Mouse (Mus musculus) heart, adult 10 weeks (tissue): Measurements from ENCODE around the gene Cib4. TPM values are rescaled to one million over a fixed set of nuclear protein-coding genes. Genes with fewer than 3 reads are reported as not detected.

Experiments
- polyA plus RNA-seq: library from polyadenylated mRNA; stranded (reverse); fragments of 350-450 nt; fragmentation: Illumina TruSeq; extraction: RNeasy Lipid Tissue Mini Kit (QIAGEN cat#74804); gene quantifications from one replicate; pipeline ENCODE4 v1.2.3, GENCODE M21; 2014; ENCODE audit warnings: low read depth, low replicate concordance

Cib4 gene
- not detected for polyA plus RNA-seq

DNA sequence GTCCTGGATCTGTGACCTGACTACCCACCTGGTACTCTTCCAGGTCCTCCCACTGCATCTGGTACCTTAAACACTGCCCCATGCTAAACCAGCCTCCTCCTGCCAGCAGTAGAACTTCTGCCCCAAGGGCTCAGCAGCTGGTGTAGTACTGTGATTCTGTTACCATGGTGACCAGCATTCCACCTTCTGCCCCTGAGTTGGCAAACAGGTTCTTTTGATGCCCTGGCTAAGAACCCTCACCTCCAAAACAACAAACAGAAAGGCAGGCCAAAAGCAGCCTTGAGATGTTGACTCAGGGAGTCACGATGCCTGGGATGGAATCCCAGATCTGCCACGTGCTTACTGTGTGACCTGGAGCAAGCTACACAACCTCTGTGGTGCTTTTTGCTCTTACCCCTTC, at the start of gene Cib4:
Gene Cib4 (minus strand): TSS at position 139 of the 400 bp plus-strand sequence.

DNA sequence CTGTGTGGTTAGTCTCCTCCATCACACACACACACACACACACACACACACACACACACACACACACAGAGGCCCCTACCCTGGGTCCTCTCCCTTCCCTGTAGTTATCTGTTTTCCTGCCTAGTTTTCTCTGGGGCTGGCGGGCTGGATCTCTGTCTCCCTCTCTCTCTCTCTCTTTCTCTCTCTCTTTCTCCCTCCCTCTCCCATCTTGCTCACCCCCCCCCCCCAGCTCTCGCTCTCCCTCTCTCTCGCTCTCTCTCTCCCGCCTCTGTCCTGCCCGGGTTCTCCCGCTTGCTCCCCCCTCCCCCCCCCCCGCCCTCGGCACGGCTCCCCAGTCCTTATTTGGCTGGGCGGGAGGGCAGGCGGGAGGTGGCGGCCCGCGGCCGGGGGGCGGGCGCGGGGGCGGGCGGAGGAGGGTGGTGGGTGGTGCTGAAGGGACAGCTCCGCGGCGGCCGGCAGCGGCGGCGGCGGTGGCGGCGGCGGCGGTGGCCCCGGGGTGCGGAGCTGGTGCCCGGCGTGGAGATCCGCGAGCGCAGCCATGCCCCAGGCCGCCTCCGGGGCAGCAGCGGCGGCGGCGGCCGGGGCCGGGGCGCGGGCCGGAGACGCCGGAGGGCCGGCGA, 42.2 kb upstream of the Cib4 start, which contains the start of gene Kcnk3:
Gene Kcnk3 (plus strand): TSS at position 490 of the 620 bp plus-strand sequence.

DNA sequence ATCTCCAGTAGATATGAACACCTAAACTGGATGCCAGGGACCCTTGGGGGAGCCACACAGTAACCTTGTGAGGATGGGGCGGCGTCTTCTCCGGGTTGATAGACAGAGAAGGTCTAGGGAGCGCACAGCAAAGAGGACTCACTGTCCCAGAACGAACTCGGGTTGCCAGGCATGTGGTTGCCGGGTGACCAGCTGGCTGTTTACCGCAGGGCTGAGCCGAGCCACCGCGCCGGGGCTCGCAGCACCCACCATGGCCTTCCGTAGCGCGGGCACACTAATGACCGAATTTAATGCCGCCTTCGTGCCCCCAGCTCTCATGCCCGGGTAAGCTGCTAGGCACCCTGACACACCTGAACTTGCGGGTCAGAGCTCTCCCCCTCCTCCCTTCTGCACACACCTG, 79.8 kb downstream of the Cib4 start, which contains the start of gene 1700001C02Rik:
Gene 1700001C02Rik (plus strand): TSS at position 187 of the 400 bp plus-strand sequence.

DNA sequence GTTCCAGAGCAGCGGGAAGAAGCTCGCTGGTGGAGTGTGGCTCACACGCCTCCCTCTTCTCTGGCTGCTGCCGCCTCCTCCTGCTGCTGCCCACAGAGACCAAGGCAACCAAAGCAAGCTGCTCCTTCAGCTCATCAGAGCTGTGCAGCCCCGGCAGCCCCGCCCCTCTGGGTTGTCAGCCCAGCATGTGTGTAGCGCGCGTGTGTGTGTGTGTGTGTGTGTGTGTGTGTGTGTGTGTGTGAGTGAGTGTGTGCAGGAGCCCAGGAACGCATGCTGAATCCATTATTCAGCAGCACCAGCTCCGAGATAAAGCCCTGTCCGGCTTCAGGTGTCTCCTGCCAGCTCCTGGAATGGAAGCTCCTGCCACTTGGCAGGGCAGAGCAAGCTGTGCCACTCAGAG, 83.8 kb downstream of the Cib4 start, which contains the start of gene Otof:
Gene Otof (minus strand): TSS at position 112 of the 400 bp plus-strand sequence.

Other genes starting within 250 kb of the Cib4 start
- not detected for gene Otof, start 83.9 kb downstream of the Cib4 start, polyA plus RNA-seq
- gene 1700001C02Rik, start 79.8 kb downstream of the Cib4 start, polyA plus RNA-seq, result not detected
- gene Kcnk3, start 42.3 kb upstream of the Cib4 start, polyA plus RNA-seq, result 165 TPM
- 58.7 TPM for gene Slc35f6, start 102.1 kb upstream of the Cib4 start, polyA plus RNA-seq
- 59.8 TPM for gene Cenpa, start 120.9 kb upstream of the Cib4 start, polyA plus RNA-seq
- gene Dpysl5, start 165.7 kb upstream of the Cib4 start, polyA plus RNA-seq, result 0.76 TPM